Mouse (Mus musculus) v-Abl transformed pro-B cells (cell line): ENCODE measurements around the gene Rhobtb3.

ENCODE experiments used
- in situ Hi-C, 2 experiments: fragments of 400-800 bp; cut with MboI; formaldehyde crosslinking; loops; one replicate each; pipeline ENCODE4 v1.15.1; 2025; ENCODE audit not compliant: unreplicated experiment in 2 of 2

Rhobtb3 gene

DNA sequence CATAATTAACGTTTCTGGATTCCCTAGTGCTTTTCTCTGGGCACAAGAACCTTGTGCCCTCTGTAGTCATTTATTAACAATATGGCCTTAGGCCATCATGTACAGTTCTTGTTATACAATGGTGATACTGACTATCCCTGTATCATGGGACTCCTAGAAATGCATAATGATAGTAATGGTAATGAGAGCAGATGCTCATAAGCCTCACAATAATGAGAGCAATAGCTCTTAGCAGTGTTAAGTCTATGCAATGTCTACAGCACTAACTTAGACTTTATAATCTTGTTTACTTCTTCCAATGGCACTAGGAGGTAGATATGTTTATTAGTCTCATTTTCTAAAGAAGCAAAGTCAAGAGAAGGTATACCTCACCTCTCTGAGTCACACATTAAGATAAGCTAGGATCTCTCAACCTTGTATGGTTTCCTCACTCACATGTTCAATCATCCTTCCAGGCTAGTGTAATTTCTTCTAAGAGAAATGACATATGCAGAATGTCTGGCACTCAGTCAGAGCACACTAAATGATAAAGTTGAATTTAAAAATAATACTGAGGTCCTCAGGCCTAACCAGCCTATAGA lies 84.4 kb downstream of the Rhobtb3 start:
- in situ Hi-C loops = no loop called here

DNA sequence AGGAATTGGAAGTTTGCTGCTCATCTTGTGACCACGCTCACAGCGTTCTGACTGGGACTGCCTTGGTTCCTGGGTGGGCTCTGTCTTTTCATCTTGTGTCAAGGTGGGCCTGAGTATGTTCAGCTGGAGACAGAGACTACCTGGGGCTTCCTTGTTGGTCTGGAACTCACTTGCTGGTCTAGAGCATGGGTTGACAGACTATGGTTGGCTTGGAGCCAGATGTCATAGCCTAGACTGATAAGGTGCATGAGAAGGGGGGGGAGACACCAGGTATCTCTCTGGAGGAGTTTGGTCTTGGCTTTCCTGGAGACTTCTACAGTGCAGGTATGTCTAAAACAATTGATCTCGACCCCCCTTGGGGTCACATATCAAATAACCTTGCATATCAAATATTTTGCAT lies 90.6 kb downstream of the Rhobtb3 start:
- in situ Hi-C loops = no loop called here

DNA sequence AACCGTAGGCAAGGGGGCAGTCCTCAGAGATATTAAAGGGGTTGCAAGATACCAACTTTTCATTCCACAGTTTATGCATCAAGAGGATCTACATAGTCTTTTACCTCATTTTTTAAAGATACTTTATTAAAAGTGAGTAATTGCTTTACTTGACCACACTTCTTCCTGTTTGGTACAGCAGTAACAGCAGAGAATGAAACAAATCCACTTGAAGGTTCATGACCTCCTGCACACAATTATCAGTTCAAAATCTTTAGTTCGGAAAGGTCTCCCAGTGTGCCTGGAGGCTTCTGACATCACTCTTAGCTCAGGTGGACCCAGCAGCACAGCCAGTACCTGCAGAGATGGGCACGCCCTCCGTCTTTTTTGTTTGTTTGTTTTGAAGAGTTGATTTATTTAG lies 91.7 kb downstream of the Rhobtb3 start:
- in situ Hi-C loops = no loop called here

DNA sequence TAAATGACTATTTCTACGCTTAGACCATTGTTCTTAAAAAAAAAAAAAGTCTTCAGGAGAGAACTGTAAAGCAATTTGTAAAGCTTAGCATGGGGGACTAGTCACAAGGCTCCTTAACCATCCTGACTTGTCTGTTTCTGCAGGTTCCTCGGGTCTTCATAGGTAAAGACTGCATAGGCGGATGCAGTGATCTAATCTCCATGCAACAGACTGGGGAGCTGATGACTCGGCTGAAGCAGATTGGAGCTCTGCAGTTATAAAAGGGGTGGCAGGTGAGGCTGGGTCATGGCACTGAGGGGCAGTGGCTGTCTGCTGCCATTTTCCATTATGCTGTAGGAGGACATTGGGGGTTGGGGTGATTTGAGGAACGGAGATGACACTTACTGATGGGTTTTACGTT lies 96.7 kb downstream of the Rhobtb3 start:
- in situ Hi-C loops = loop anchor here in 1 of 2 experiments (10.0 kb wide), 1 partner anchor 168 kb away; the partner anchor contains the start of gene Rfesd

DNA sequence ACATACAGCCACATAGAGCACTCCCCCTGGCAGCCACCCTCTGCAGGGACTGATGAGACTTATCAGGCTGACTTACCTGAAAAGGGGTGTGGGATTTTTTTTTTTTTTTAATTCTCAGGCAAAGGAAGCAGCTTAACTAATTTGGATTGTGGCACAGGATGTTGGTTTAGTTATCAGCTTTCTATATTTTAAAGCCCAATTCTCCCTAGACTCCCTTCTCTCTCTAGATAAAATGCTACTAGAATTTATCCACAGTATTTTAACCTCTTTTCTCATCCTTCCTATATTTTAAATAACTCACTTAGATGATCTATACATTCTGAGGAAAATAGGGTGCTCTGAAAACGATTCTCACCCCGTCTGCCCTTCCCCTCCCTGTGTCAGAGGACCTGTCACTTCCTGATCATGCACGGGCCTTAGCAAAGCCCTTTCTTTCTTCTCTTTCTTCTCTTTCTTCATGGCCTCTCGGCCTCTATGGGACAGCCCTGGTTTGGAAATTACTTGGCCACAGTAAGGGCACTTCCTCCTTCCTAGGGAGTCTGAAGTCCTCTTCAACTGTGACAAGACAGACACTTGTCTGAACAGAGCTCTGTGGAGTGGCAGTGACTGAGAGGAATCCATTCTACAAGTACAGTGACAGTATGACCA lies 98.1 kb downstream of the Rhobtb3 start:
- in situ Hi-C loops = loop anchor here in 1 of 2 experiments (10.0 kb wide), 1 partner anchor 169 kb away; the partner anchor contains the start of gene Rfesd

DNA sequence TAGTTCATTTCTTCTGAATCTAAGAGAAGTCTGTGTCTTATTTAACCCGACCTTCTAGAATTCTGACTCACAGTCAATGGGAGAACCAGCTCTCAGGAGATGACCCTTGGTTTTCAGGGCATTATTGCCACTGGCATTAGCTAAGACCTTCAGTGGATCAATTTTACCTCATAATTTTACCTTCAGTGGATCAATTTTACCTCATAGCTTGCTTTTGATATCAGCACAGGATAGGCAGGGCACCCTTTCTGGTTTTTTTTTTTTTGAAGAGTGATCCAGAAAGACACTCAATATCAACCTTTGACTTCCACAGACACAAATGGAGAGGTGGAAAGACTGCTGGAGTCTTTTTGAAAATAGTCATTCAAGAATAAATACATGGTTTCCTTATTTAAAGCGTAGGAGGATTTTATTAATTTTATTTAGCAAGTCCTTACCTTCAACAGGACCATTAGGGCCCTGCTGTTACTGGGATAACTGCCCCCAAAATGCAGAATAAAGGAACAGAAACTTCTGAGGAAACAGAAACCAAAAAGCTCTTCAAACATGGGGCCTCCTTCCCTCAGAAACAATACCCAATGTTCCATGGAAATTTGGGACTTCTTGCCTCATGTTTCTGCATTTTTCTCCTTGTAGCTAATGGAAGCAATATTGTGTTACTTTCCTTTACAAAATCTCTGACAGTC lies 98.7 kb downstream of the Rhobtb3 start:
- in situ Hi-C loops = loop anchor here (5.0 to 10.0 kb wide), 3 partner anchors 118 to 303 kb away; partner anchors contain the start of gene Rfesd (in 1 of the 2)

DNA sequence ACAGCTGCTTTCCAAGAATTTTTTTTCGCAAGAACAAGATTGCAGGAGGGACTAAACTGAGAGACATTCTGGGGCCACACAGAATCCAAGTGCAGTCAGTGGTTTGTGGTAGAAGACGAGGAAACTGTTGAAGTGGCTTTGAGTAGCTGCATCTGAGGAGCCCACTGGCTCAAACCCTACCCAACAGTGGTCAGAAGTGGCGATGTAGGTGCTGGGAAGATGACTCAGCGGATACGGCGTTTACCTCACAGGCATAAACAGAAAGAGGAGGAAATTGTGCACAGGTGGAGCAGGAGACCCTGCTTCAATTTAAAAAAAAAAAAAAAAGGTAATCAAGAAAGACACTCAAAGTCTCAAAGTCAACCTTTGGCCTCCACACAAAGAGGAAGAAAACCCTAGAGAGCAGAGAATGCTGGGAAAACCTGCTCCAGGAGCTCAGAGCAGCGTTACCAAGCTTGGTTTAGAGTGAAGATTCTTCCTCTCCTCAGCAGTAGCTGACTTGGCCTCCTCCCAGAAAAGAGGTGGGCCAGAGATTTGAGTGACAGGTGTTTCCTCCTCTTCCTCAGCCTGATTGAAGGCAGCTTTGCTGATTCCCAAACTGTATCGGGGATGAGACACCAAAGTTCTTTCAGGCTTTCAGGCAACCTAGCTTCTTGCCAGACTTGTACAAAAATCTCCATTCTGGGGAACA lies 99.6 kb downstream of the Rhobtb3 start:
- in situ Hi-C loops = loop anchor here (5.0 to 10.0 kb wide), 3 partner anchors 117 to 302 kb away; partner anchors contain the start of gene Rfesd (in 1 of the 2)

DNA sequence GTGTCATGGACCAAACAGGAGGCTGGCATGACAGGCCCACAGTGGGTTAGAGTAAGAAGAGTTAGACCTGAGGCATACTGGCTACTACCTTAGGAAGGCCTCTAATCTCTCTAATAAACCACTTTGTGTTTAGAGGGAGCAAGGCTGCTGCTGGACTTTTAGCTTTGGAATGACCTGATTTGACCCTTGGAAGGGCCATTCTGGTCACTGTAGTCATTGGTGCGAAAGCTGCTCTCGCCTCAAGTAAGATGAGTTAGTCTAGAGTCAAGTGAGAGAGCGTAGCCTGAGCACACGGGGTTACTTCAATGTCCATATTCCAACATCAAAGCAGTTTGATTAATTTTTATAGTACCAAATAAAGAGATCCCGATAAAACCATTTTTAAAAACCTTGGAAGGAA lies 100.4 kb downstream of the Rhobtb3 start:
- in situ Hi-C loops = loop anchor here (5.0 to 10.0 kb wide), 3 partner anchors 116 to 301 kb away; partner anchors contain the start of gene Rfesd (in 1 of the 2)

DNA sequence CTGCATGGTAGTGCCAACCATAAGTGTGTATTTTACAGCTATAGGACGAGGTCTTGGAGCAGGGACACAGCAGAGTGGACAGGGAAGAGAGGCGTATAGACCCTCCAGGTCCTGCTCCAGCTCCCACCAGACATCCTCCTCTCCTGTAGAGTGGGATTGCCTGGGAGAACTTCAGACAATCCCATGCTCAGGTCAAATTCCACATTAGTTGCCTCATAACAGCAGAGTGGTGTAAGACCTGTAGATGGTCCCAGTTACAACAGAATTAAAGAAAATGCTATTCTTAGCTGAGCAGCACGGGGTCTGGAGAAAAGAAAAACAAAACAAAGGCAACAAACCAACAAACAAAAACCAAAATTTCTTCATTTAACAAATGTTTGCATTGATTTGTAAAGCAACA lies 101.8 kb downstream of the Rhobtb3 start:
- in situ Hi-C loops = loop anchor here (5.0 to 10.0 kb wide), 3 partner anchors 115 to 300 kb away; partner anchors contain the start of gene Rfesd (in 1 of the 2)

DNA sequence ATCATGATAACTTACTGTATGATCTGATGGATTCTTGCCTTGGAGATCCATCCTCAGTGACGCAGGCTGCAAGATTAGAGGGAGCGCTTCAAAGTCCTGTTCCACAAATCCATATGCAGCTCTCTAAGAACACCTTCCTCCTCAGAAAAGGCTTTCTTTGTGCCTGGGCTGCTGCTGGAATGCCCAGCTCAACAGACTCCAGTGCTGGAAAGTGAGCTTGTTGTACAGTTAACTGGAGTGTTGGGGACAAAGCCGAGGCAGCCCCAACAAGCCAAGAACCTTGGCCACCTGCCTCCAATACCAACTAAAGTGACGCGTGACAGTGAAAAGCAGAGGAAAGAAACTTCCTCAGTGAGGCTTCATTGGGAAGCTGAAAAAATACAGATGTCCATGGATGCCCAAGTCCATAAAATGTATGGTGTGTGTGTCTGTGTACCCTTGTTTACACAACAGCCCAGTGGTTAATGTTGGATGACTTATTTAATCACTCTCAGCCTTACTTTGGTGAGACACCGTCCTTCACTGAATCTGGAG lies 102.9 kb downstream of the Rhobtb3 start:
- in situ Hi-C loops = loop anchor here (5.0 to 10.0 kb wide), 3 partner anchors 114 to 299 kb away; partner anchors contain the start of gene Rfesd (in 1 of the 2)

DNA sequence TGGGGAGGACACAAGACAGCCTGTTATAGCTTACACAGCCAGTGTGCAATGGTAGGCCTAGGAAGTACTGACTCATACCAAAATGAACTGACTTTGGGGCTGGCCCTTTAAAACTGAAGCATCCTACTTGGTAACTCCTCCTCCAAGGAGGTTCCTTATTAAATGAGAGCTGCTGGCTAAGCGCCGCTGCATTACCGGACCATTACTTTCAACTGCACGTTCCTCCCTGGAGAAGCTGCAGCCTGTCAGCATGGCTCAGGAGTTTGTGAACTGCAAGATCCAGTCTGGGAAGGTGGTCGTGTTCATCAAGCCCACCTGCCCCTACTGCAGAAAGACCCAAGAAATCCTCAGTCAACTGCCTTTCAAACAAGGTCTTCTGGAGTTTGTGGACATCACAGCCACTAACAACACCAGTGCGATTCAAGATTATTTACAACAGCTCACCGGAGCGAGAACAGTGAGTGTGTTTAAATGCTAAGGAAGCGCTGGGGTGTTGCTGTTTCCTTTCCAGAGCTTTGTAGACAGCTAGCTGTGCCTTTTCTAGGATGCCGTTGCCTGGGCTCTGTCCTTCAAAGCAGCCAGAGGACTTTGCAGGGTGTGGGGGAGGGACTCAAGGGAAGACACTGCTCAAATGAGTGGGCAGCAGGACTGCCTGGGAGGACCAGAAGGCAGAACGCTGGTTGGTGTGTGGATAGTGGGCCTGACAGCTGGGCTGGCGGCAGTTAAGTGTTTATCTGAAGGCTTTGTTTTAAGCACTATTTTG lies 103.8 kb downstream of the Rhobtb3 start, which contains the start of gene Glrx:
Gene Glrx (plus strand): TSS at position 150 of the 763 bp plus-strand sequence.
- in situ Hi-C loops = loop anchor here (5.0 to 10.0 kb wide), 4 partner anchors 38 to 298 kb away; partner anchors contain the start of gene Rfesd (in 1 of the 2)

DNA sequence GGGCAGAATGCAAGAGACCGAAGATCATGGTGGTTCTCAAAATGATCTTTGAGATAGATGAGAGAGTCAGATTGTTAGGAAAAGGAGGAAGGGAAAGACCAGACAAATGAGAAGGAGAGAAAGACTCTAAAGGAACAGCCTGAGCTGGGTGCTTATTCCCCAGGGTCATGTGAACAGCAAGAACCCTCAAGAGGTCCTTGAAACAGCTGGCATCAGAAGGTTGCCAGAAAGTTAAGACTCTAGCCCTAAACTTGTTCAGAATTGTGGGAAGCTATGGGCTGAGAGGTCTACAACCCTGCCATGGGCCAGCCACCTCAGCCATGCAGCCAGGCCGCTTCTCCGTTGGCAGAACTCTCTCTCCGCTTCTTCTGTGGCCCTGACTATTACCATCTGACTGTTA lies 105.2 kb downstream of the Rhobtb3 start:
- in situ Hi-C loops = loop anchor here (5.0 kb wide), 1 partner anchor 36 kb away; no protein-coding TSS in a partner anchor

DNA sequence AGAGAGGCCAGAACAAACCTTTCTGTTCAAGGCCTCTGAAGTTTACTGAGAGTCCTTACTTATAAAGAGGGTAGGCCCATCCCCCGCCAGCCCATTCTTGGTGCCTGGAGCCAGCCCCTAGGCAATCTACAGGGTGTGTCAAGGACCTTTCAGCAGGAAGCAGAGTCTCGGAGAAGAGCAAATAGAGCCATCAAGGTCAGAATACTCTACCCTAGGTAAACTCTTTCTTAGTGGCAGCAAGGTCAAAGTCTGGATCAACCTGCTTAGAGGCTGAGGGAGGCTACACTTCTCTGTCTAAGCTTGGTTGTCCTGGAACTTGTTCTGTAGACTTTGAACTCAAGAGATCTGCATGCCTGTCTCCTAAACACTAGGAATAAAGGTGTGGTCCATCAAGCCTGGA lies 108.3 kb downstream of the Rhobtb3 start:
- in situ Hi-C loops = loop anchor here (5.0 kb wide), 1 partner anchor 33 kb away; no protein-coding TSS in a partner anchor

DNA sequence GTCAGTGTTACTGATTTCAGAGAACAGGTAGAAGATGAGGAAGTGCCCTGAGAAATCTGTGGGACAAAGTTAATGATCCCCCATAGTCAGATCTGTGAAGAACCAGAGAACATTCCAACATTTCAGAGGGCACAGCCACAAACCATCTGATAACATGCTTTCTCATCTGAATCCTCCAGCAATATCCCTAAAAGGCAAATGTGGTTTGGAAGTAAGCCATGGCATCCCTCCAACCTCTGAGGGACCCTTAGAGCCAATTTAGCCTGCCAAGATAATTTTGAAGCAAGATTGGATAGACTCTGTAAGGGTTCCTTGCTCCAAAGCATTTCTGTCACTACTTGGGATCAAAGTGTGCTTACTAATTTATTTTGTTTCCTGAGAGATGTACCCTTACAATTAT lies 110.2 kb downstream of the Rhobtb3 start:
- in situ Hi-C loops = no loop called here

DNA sequence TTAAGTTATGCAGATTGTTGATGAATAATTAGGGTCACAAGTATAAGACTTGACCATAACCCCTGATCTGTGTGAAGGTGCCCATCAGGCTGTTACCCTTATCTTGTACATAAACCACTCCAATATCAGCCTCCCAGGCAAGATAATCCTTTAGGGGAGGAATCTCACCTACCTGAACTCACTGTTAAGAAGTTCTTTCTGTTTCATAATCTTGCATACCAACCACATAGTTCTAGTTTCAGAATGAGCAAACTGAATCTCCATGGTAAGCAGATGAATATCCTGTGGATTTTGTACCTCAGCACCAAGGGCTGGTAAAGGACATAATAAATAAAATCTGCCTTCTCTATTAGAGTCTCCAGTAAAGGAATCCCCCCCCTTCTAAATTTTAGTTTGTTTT lies 111.0 kb downstream of the Rhobtb3 start:
- in situ Hi-C loops = no loop called here

DNA sequence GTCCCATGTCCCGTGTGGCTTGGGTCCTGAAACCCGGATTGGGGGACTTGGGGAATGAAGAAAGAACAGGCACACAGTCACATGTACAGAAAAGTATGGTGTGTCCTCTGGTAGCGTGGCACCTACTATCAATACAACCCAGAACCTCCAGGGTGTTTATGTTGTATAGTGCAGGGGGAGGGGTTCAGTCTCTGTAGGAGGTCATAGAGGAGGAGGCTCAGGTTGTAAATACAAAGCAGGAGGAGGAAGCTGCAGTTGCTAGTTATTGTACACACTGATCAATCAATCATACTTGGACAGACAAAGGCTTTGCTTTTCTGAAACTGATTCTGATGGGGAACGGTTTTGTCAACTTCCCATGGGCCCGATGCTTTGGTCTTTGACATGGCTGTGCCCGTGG lies 112.0 kb downstream of the Rhobtb3 start:
- in situ Hi-C loops = no loop called here

DNA sequence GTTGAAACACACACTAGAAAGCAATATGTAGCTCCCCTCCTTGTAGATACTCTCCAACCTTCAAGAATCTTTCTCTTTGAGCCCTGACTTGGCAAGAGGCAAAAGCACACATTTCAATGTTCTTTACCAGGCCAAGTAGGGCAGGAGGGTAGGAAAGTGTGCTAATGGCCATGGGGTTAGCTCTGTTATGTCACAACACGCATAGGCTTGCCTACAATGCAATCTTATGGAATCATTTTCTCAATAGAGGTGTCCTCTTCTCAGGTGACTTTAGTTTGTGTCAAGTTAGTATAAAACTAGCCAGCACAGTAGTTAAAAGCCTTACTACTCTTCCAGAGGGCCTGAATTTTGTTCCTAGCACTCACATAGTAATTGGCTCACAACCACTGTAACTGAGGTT lies 113.0 kb downstream of the Rhobtb3 start:
- in situ Hi-C loops = no loop called here

DNA sequence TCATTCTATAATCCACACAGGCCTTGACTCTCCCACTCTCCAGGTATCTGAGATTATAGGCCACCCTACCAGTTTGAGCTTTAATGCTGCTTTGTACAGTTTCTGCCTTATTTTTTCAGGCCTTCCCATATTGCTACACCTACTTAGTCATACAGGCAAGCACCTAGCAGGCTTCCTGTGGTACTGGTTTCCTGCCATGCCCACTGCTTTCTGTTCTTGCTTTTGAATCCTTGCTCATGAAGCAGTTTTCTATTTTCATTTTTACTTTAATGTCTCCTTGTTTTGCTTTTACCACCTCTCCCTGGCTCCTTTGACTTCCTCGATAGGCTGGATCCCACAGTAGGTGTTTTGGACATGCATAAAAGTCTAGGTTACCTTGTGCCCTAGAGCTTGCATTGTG lies 118.3 kb downstream of the Rhobtb3 start:
- in situ Hi-C loops = no loop called here

DNA sequence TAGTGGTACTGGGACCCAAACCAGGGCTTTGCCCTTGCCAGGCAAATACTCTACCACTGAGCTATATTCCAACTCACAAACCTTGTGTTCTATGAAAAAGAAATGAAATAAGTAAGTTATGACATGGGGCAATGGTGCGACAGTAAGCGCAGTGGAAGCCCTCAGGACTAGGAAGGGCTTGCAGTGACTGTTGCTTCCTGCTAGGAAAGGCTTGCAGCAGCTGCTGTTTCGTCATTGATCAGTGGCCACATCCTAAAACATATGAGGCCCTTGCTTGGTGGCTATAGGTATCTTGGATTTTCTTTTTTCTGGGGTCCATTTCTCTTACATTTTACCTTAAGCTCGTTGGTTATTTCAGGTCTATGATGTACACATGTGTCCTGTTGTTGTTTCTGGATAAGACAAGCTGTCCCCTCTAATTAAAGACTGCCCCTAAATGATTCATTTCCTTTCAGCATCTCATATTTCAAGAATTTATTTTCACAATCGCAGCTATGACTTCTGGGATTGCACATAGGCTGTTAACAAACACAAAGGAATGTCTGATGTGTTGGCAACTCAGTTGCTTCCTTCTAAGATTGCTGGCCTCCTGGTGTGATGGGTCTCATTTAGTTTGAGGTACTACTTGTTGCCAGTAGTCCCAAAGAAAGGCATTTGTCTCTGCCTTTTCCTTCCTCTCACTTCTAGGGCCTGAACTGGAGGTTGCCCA lies 119.0 kb downstream of the Rhobtb3 start:
- in situ Hi-C loops = no loop called here
